Mouse (Mus musculus) gastrocnemius, postnatal 4 days (tissue): ENCODE measurements around the gene Gm4513. TPM values are rescaled to one million over a fixed set of nuclear protein-coding genes. Genes with fewer than 3 reads are reported as not detected.
"Not testable (repeated sequence)": the region's sequence is repeated elsewhere in the genome, so short reads cannot be mapped to it uniquely, and the experiment has no call there.

ENCODE experiments used
- DNase-seq, 2 experiments: peaks; one replicate each; pipeline ENCODE4 v3.0.0; 2021 to 2022; ENCODE audit warnings: low spot score in 2 of 2, mixed read lengths in 2 of 2
- long read RNA-seq, 2 experiments: library from polyadenylated mRNA; stranded (forward); transcript quantifications; one replicate each; pipeline ENCODE4 v2.0.0; 2021
- total RNA-seq, 2 experiments: library from RNA; stranded (reverse); gene quantifications; 2 replicates each; pipeline ENCODE4 v1.2.3; 2021

Gm4513 gene
- not detected for total RNA-seq
- long read RNA-seq, experiment 1: 0 reads
- long read RNA-seq, experiment 2: 0 reads

DNA sequence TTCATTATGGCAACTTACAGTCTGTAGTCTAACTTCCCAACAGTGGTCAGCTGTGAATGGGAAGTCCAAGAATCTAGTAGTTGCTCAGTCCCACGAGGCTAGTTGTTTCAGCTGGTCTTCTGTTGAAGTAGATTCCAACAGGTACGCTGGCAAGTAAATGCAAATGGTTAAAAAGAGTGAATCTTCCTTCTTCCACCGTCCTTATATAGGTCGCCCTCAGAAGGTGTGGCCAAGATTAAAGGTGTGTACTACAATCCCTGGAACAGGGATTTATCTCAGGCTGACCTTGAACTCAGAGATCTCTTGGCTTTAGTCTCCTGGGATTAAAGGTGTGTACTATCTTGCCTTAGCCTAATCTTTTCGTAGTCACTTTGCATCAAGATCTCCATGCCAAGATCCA lies at the start of gene Gm4513:
Gene Gm4513, minus strand, starts transcription at position 101 of the 400 bp plus-strand sequence.
- not testable (repeated sequence) for DNase-seq

DNA sequence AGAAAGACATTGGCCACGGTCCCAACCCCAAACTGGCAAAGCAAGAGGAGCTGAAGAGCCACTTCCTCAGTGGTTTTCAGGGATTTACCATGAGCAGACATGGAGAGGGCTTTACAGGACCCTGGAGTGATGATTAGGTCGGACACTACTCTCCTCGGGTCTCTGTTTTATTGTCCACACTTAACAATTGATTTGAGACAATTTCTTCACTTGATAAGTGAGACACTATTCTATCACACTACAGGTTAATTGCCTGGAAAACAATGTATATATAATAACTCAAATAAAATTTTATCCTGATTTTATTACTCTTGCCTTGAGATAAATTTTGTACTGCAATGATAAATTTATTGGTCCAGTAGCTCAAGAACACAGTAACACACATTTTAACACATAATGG lies 22.7 kb downstream of the Gm4513 start, which contains the start of gene Gm4141:
Gene Gm4141, minus strand, starts transcription at position 101 of the 400 bp plus-strand sequence.
- DNase-seq: not testable (repeated sequence)

DNA sequence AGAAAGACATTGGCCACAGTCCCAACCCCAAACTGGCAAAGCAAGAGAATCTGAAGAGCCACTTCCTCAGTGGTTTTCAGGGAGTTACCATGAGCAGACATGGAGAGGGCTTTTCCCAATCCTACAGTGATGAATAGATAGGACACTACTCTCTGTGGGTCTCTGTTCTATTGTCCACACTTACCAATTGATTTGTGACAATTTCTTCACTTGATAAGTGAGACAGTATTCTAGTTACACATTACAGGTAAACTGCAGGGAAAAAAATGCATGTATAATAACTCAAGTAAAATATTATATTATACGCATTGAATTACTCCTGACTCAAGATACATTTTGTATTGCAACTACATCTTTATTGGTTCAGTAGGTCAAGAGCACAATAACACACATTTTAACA lies 53.2 kb downstream of the Gm4513 start, which contains the start of gene Gm5726:
Gene Gm5726, minus strand, starts transcription at position 101 of the 400 bp plus-strand sequence.
- not testable (repeated sequence) for DNase-seq

Other genes with a start within 250 kb of the Gm4513 start
- gene Gm5728, start 223.6 kb downstream of the Gm4513 start, total RNA-seq: not detected
- not detected for gene Vmn1r100, start 181.1 kb downstream of the Gm4513 start, total RNA-seq
- not detected for gene Vmn1r101, start 156.4 kb downstream of the Gm4513 start, total RNA-seq
- not detected for gene Gm10670, start 124.1 kb downstream of the Gm4513 start, total RNA-seq
- not detected for gene Vmn1r103, start 88.5 kb downstream of the Gm4513 start, total RNA-seq
- gene Vmn1r104, start 65.2 kb downstream of the Gm4513 start, total RNA-seq: not detected
- gene Gm5726, start 53.3 kb downstream of the Gm4513 start, total RNA-seq: not detected
- gene Gm4141, start 22.8 kb downstream of the Gm4513 start, total RNA-seq: not detected
- gene Vmn1r107, start 69.9 kb upstream of the Gm4513 start, total RNA-seq: not detected
- not detected for gene Vmn1r111, start 104.2 kb upstream of the Gm4513 start, total RNA-seq
- gene Gm10668, start 131.6 kb upstream of the Gm4513 start, total RNA-seq: not detected
- gene Vmn1r112, start 172.2 kb upstream of the Gm4513 start, total RNA-seq: not detected
- not detected for gene Vmn1r113, start 188.3 kb upstream of the Gm4513 start, total RNA-seq
- not detected for gene Vmn1r114, start 213.2 kb upstream of the Gm4513 start, total RNA-seq
- not detected for gene Vmn1r115, start 246.0 kb upstream of the Gm4513 start, total RNA-seq